Mouse (Mus musculus) G1E (cell line): ENCODE results near the gene Sirpa. TPM values are rescaled to one million over a fixed set of nuclear protein-coding genes. Genes with fewer than 3 reads are reported as not detected.

Experiments used
- ATAC-seq: 2 replicates; pipeline ENCODE4 v1.8.0; 2016; ENCODE audit warnings: mild to moderate bottlenecking; ENCODE audit not compliant: insufficient number of reproducible peaks, poor library complexity, low FRiP score, severe bottlenecking; ENCODE audit errors: extremely low read depth
- DNase-seq: peaks from one replicate; pipeline ENCODE4 v3.0.0; 2012; ENCODE audit warnings: low spot score
- H3K27me3 ChIP-seq: 2 replicates; pipeline ENCODE4 v1.6.1; 2012; ENCODE audit warnings: mild to moderate bottlenecking, low read length, inconsistent platforms; ENCODE audit not compliant: insufficient read depth
- H3K36me3 ChIP-seq: replicated peaks from 2 replicates; pipeline ENCODE3; 2012; ENCODE audit warnings: mild to moderate bottlenecking, inconsistent platforms
- H3K4me1 ChIP-seq: 2 replicates; pipeline ENCODE4 v1.6.1; 2012; ENCODE audit warnings: low read depth, low read length, inconsistent platforms, mixed read lengths; ENCODE audit not compliant: insufficient read depth
- H3K4me3 ChIP-seq: 2 replicates; pipeline ENCODE4 v1.5.1; 2012; ENCODE audit warnings: low read depth, mild to moderate bottlenecking, inconsistent platforms, low read length, moderate library complexity, mixed read lengths
- H3K9me3 ChIP-seq: replicated peaks from 2 replicates; pipeline ENCODE4 v1.6.1; 2012; ENCODE audit warnings: inconsistent platforms
- CTCF ChIP-seq: IDR thresholded peaks from 2 replicates; pipeline ENCODE4 v1.5.1; 2012; ENCODE audit warnings: low read depth, low read length, inconsistent platforms, mixed read lengths
- GATA1 ChIP-seq: IDR thresholded peaks from 2 replicates; pipeline ENCODE4 v1.6.1; 2012; ENCODE audit warnings: borderline replicate concordance, low read length, inconsistent platforms, mixed read lengths
- GATA2 ChIP-seq: IDR thresholded peaks from 2 replicates; pipeline ENCODE4 v1.6.1; 2012; ENCODE audit warnings: low read depth, low read length, inconsistent platforms, borderline replicate concordance
- POLR2AphosphoS5 ChIP-seq: IDR thresholded peaks from 2 replicates; pipeline ENCODE4 v1.6.1; 2012; ENCODE audit warnings: low read depth, low read length, inconsistent platforms; ENCODE audit not compliant: insufficient replicate concordance
- TAL1 ChIP-seq: conservative IDR thresholded peaks from 2 replicates; pipeline ENCODE4 v1.6.1; 2012; ENCODE audit warnings: low read depth, low read length, inconsistent platforms, mixed read lengths
- polyA plus RNA-seq: library from polyadenylated mRNA; stranded (reverse); fragments of >175 nt; gene quantifications from 2 replicates; pipeline ENCODE4 v1.2.3, GENCODE M21; 2012
- total RNA-seq, 2 experiments: library from RNA; stranded (forward) in 1 of 2; stranded (reverse) in 1 of 2; fragments of 200-1000 nt in 1 of 2; fragments of >200 nt in 1 of 2; fragmentation: Nextera tagmentation in 1 of 2; gene quantifications; 2 replicates each; pipeline ENCODE4 v1.2.3; 2014 to 2017

Gene Sirpa
- total and polyA plus RNA-seq, 3 experiments: 1.2 TPM; not detected in 2

DNA sequence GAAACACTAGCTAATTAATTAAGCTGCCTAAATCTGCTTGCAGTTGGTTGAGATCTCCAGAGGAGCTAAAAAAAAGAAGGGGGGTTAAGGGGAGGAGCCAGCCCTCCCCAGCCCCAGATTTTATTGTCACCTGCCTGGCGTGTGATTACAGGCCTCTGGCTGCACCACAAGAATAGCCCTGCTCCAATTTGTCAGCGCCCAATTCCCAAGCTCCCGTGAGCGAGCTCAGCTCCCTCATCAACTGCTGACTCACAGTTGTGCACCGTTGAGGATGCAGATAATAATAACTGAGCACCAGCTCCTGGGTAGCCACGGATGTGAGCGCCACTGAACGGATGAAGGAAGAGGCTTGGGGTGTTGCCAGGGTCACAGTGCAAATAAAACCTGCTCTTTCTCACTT lies 13.6 kb downstream of the Sirpa start:
- peaks cover 2% of the 10 kb centered on the region for H3K27me3 ChIP-seq
- H3K4me1 ChIP-seq: no peaks in the 10 kb centered on the region
- ATAC-seq (no peak), DNase-seq (no peak)
- no peaks in the 10 kb centered on the region for H3K36me3 ChIP-seq
- H3K4me3 ChIP-seq: no peak overlapping the region
- no peaks in the 10 kb centered on the region for H3K9me3 ChIP-seq
- TF ChIP-seq GATA1 (no peak), GATA2 (no peak), POLR2AphosphoS5 (no peak), TAL1 (no peak), CTCF (no peak)

GRCm38 (mm10) chr2:129606899-129607298 lies 14.3 kb downstream of the Sirpa start:
- TF ChIP-seq POLR2AphosphoS5: no peak
- no peak for TF ChIP-seq GATA1
- TF ChIP-seq TAL1: no peak
- Histone ChIP-seq H3K9me3 (no peaks in the 10 kb centered on the region), H3K36me3 (no peaks in the 10 kb centered on the region), H3K4me1 (no peaks in the 10 kb centered on the region), H3K4me3 (no peak overlapping the region), H3K27me3 (peaks cover 2% of the 10 kb centered on the region)
- DNase-seq: no peak
- no peak for ATAC-seq

DNA sequence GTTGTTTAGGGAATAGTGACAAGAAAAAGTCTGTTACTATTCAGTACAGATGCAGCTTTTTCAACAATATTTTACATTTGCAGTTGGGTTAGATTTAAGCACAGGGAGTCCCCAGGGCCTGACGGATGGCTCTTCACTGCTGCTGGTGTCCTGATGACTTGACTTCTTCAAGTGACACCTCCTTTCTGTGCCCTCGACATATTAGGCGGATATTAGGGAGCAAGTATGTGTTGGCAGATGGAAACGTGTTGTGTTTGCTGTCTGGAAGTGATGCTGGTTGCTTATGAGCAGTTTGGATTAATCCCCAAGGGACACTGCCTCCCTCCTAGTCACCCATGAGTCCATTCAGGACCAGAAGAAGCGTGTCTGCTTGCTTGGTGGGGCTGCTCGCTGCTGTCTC lies 21.3 kb downstream of the Sirpa start:
- Histone ChIP-seq H3K27me3 (peaks cover 4% of the 10 kb centered on the region; the same call in 1 of the 2 replicates), H3K9me3 (0 out of 2 replicates have a peak, but pooled peaks cover 6% of the 10 kb centered on the region), H3K4me3 (no peak overlapping the region), H3K4me1 (no peaks in the 10 kb centered on the region), H3K36me3 (no peaks in the 10 kb centered on the region)
- no peak for TF ChIP-seq GATA1
- no peak for TF ChIP-seq CTCF
- no peak for TF ChIP-seq TAL1
- TF ChIP-seq GATA2: no peak
- TF ChIP-seq POLR2AphosphoS5: no peak
- no peak for DNase-seq
- ATAC-seq: no peak

DNA sequence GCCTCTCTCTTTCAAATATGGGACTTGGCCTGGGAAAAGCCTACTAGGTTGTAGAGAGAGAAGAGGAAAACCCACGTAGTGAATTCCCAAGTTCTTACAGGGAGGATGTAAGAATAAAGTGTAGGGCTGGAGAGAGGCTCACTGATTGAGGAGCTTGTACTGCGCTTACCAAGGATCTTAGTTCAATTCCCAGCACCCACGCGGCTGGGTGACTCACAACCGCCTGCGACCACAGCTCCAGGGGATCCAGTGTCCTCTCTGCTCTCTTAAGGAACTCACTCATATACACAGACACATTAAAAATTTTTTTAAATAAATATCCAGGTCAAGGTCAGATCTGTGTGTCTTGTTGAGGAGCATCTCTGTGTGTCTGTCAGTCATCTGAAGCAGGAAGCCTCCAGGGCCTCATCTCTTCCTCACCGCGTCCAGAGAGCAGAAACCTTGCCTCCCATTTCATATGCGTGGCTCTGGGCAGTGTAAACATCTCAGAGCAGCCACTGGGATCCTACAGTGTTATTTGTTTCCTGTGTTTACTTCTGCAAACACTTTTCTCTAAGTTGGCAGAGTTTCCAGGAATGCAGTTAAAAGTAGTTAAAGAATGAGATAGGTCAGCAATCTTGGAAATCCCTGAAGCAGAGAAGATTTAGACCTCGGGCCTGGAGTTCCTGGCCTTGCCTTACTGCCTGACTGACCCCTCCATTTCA lies 22.0 kb downstream of the Sirpa start:
- no peak for DNase-seq
- TF ChIP-seq GATA2 (no peak), TAL1 (no peak), POLR2AphosphoS5 (no peak), GATA1 (no peak), CTCF (no peak)
- Histone ChIP-seq H3K4me3 (no peak overlapping the region), H3K4me1 (no peaks in the 10 kb centered on the region), H3K27me3 (peaks cover 4% of the 10 kb centered on the region; the same call in 1 of the 2 replicates), H3K9me3 (0 out of 2 replicates have a peak, but pooled peaks cover 6% of the 10 kb centered on the region), H3K36me3 (no peaks in the 10 kb centered on the region)
- ATAC-seq: no peak

- Histone ChIP-seq H3K4me3 (no peak overlapping the region), H3K4me1 (no peaks in the 10 kb centered on the region), H3K9me3 (0 out of 2 replicates have a peak, but pooled peaks cover 6% of the 10 kb centered on the region), H3K27me3 (peaks cover 4% of the 10 kb centered on the region; the same call in 1 of the 2 replicates), H3K36me3 (no peaks in the 10 kb centered on the region)
- ATAC-seq (no peak), DNase-seq (no peak)
- no peak for TF ChIP-seq TAL1
- TF ChIP-seq GATA2: no peak
- TF ChIP-seq GATA1: no peak
- no peak for TF ChIP-seq POLR2AphosphoS5
- TF ChIP-seq CTCF: no peak
Observed at GRCm38 (mm10) chr2:129620148-129620547, 27.5 kb downstream of the Sirpa start.

DNA sequence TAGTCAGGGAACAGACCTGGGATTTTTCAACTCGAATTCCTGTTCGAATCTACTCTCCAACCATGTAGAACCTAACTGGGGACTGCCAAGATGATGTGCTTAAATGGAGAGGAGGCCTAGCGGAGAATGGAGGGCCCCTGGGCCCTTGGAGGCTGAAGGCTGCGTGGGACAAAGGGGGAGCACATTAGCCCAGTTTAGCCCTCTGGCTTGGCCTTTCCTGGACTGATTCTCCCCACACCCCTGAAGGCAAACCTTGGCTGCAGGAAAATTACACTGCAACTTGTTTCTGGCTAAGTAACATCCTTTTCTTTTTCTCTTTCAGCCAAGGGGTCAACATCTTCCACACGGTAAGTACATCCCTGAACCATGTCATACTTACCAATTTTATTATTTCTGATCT lies 28.2 kb downstream of the Sirpa start:
- TF ChIP-seq CTCF (no peak), GATA1 (no peak)
- no peak for ATAC-seq
- no peak for DNase-seq
- H3K27me3 ChIP-seq: peaks cover 4% of the 10 kb centered on the region; the same call in 1 of the 2 replicates
- H3K9me3 ChIP-seq: 0 out of 2 replicates have a peak, but pooled peaks cover 1% of the 10 kb centered on the region
- no peaks in the 10 kb centered on the region for H3K4me1 ChIP-seq
- H3K36me3 ChIP-seq: no peaks in the 10 kb centered on the region
- no peak overlapping the region for H3K4me3 ChIP-seq

DNA sequence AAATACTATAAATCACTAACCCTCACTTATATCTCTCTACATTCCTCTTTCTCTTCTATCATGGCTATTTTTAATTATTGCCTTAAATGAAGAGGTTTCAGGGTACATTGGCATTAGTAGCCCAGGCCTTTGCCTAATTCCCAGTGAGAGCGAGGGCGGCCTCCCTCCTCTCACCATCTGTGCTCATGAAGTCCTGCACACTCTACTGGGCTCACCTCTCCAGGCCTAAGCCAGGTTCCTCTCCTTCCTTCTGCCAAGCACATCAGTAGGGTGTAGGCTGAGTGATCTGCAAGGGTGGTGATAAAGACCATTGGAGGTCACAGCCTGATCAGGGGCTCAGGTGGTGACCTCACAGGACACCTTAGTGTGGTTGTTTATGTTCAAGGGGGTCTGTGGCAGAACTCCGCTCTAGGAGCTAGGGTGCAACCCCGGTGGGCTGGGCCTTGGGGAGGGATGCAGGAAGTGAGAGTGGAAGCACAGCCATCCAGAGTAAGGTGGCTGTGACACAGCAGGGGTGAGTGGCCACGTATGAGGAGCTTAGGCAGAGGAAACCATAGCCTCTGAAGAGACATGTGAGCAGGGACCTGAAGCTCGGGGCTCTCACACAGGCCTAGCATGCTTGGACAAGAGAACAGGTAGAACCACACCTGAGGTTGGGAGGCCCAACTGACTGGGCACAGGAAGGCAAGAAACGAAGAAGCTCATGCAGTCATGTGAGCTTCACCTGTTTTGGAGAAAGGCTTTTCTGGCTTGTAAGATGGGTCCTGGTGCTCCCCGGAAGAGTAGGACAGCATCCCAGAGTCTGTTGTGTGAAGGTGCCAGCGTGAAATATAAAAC lies 29.2 kb downstream of the Sirpa start:
- H3K4me1 ChIP-seq: no peaks in the 10 kb centered on the region
- H3K4me3 ChIP-seq: no peak overlapping the region
- TF ChIP-seq POLR2AphosphoS5 (no peak), CTCF (no peak), TAL1 (no peak), GATA1 (no peak), GATA2 (no peak)
- no peaks in the 10 kb centered on the region for H3K27me3 ChIP-seq
- no peaks in the 10 kb centered on the region for H3K36me3 ChIP-seq
- no peaks in the 10 kb centered on the region for H3K9me3 ChIP-seq
- DNase-seq (no peak), ATAC-seq (no peak)
